Mouse (Mus musculus): ENCODE data around the gene 2310050C09Rik. TPM values are rescaled to one million over a fixed set of nuclear protein-coding genes. Genes with fewer than 3 reads are reported as not detected.

The 2310050C09Rik gene
- total and polyA plus RNA-seq, 3 experiments = not detected

GRCm38 (mm10) chr3:92851186-92851585 is 18.8 kb downstream of the 2310050C09Rik start, which contains the start of gene Lce1l:
Gene Lce1l, minus strand, starts transcription at chr3:92851286.
- no peak for TF ChIP-seq MAZ (IDR thresholded peaks at IDR 0.05; ENCODE audit: low read depth, low read length)
- no peak for TF ChIP-seq KAT2A (IDR thresholded peaks at IDR 0.05; ENCODE audit: insufficient replicate concordance, low read length)
- no peak for TF ChIP-seq BHLHE40 (IDR thresholded peaks at IDR 0.05; ENCODE audit: low read depth, low read length)
- TF ChIP-seq USF1 (IDR thresholded peaks at IDR 0.05; ENCODE audit: low read depth, low read length) = no peak
- TF ChIP-seq ZC3H11A (IDR thresholded peaks at IDR 0.05; ENCODE audit: low read depth, low read length) = no peak
- no peak for TF ChIP-seq HCFC1 (IDR thresholded peaks at IDR 0.05; ENCODE audit: low read depth, low read length)
- TF ChIP-seq NRF1 (IDR thresholded peaks at IDR 0.05; ENCODE audit: low read depth, low read length) = no peak
- TF ChIP-seq POLR2A (IDR thresholded peaks at IDR 0.05; ENCODE audit: low read depth, low read length) = no peak
- TF ChIP-seq MYC (IDR thresholded peaks at IDR 0.05; ENCODE audit: low read depth, low read length) = no peak
- no peak for TF ChIP-seq SIN3A (IDR thresholded peaks at IDR 0.05; ENCODE audit: low read length)
- no peak for TF ChIP-seq USF2 (conservative IDR thresholded peaks at IDR 0.05; ENCODE audit: low read depth, low read length)
- TF ChIP-seq MXI1 (IDR thresholded peaks at IDR 0.05; ENCODE audit: low read depth, low read length) = no peak
- no peak for TF ChIP-seq EP300 (IDR thresholded peaks at IDR 0.05; ENCODE audit: low read length)
- TF ChIP-seq E2F4 (IDR thresholded peaks at IDR 0.05; ENCODE audit: insufficient replicate concordance, low read depth, low read length) = no peak
- TF ChIP-seq JUN (IDR thresholded peaks at IDR 0.05; ENCODE audit: insufficient read depth, low read depth, low read length) = no peak
- no peak for TF ChIP-seq ETS1 (conservative IDR thresholded peaks at IDR 0.05; ENCODE audit: low read depth, low read length)
- TF ChIP-seq GABPA (IDR thresholded peaks at IDR 0.05; ENCODE audit: insufficient replicate concordance, low read depth, low read length) = no peak
- TF ChIP-seq PAX5 (IDR thresholded peaks at IDR 0.05; ENCODE audit: low read length) = no peak
- no peaks in the 10 kb centered on the region for H3K27me3 ChIP-seq (replicated peaks)
- H3K4me3 ChIP-seq (replicated peaks in 1 of 3; ENCODE audit: low read depth in 2 of 3, low read length in 2 of 3, poor library complexity in 1 of 3) = no peak within 1 kb of the TSS
- H3K36me3 ChIP-seq (replicated peaks in 1 of 2; ENCODE audit: control insufficient read depth in 1 of 2, insufficient read depth in 1 of 2, low read length in 1 of 2) = no peaks in the 10 kb centered on the region
- in situ Hi-C loops (cut with MboI; ENCODE audit: low pct_ligation_motif_present, low pct_unique_long_range_greater_than_20kb, low sequenced_read_pairs) (no loop called here), dilution Hi-C loops (cut with MboI; ENCODE audit: extremely low pct_ligation_motif_present, extremely low pct_unique_long_range_greater_than_20kb, low sequenced_read_pairs) (no loop called here)
- DNase-seq (ENCODE audit: extremely low read depth) = no peak
- no peaks in the 10 kb centered on the region for H3K9me3 ChIP-seq (replicated peaks; ENCODE audit: low read length)
- no peaks in the 10 kb centered on the region for H3K4me1 ChIP-seq (ENCODE audit: control insufficient read depth in 1 of 2, insufficient read depth in 2 of 2)
- H3K27ac ChIP-seq (ENCODE audit: insufficient read depth, low read depth) = no peak within 1 kb of the TSS
- no peak within 1 kb of the TSS for H3K4me2 ChIP-seq (ENCODE audit: insufficient read depth, low read depth, poor library complexity, severe bottlenecking)
- H3K79me2 ChIP-seq (replicated peaks; ENCODE audit: control insufficient read depth, extremely low read depth, insufficient read depth, poor library complexity, severe bottlenecking) = no peaks in the 10 kb centered on the region
- no peak within 1 kb of the TSS for H3K9ac ChIP-seq (ENCODE audit: insufficient read depth, low read depth)

GRCm38 (mm10) chr3:92827108-92827507 is 42.9 kb downstream of the 2310050C09Rik start, which contains the start of gene Kprp:
Gene Kprp, minus strand, starts transcription at chr3:92827247.
- no peak within 1 kb of the TSS for H3K27ac ChIP-seq (ENCODE audit: insufficient read depth, low read depth)
- no peaks in the 10 kb centered on the region for H3K36me3 ChIP-seq (replicated peaks in 1 of 2; ENCODE audit: control insufficient read depth in 1 of 2, insufficient read depth in 1 of 2, low read length in 1 of 2)
- peaks cover 0 to 4% of the 10 kb centered on the region in 2 experiments; a peak in 1 of 4 replicates for H3K4me1 ChIP-seq (ENCODE audit: control insufficient read depth in 1 of 2, insufficient read depth in 2 of 2)
- DNase-seq (ENCODE audit: extremely low read depth) = no peak
- H3K4me3 ChIP-seq (replicated peaks in 1 of 3; ENCODE audit: low read depth in 2 of 3, low read length in 2 of 3, poor library complexity in 1 of 3) = no peak within 1 kb of the TSS
- H3K9me3 ChIP-seq (replicated peaks; ENCODE audit: low read length) = no peaks in the 10 kb centered on the region
- no peaks in the 10 kb centered on the region for H3K27me3 ChIP-seq (replicated peaks)
- dilution Hi-C loops (cut with MboI; ENCODE audit: extremely low pct_ligation_motif_present, extremely low pct_unique_long_range_greater_than_20kb, low sequenced_read_pairs) = no loop called here
- no peaks in the 10 kb centered on the region for H3K79me2 ChIP-seq (replicated peaks; ENCODE audit: control insufficient read depth, extremely low read depth, insufficient read depth, poor library complexity, severe bottlenecking)
- H3K9ac ChIP-seq (ENCODE audit: insufficient read depth, low read depth) = no peak within 1 kb of the TSS
- in situ Hi-C loops (cut with MboI; ENCODE audit: low pct_ligation_motif_present, low pct_unique_long_range_greater_than_20kb, low sequenced_read_pairs) = no loop called here
- no peak within 1 kb of the TSS for H3K4me2 ChIP-seq (ENCODE audit: insufficient read depth, low read depth, poor library complexity, severe bottlenecking)
- no peak for TF ChIP-seq POLR2AphosphoS2 (IDR thresholded peaks at IDR 0.05; ENCODE audit: low read depth, low read length)
- TF ChIP-seq EP300 (IDR thresholded peaks at IDR 0.05; ENCODE audit: low read length) = no peak
- no peak for TF ChIP-seq E2F4 (IDR thresholded peaks at IDR 0.05; ENCODE audit: insufficient replicate concordance, low read depth, low read length)
- no peak for TF ChIP-seq MAFK (IDR thresholded peaks at IDR 0.05; ENCODE audit: insufficient replicate concordance, low read length)
- TF ChIP-seq CHD1 (IDR thresholded peaks at IDR 0.05; ENCODE audit: low read depth, low read length) = no peak
- no peak for TF ChIP-seq KAT2A (IDR thresholded peaks at IDR 0.05; ENCODE audit: insufficient replicate concordance, low read length)
- no peak for TF ChIP-seq BHLHE40 (IDR thresholded peaks at IDR 0.05; ENCODE audit: low read depth, low read length)
- no peak for TF ChIP-seq USF1 (IDR thresholded peaks at IDR 0.05; ENCODE audit: low read depth, low read length)
- TF ChIP-seq ZC3H11A (IDR thresholded peaks at IDR 0.05; ENCODE audit: low read depth, low read length) = no peak
- TF ChIP-seq ELF1 (IDR thresholded peaks at IDR 0.05; ENCODE audit: low read depth, low read length) = no peak
- no peak for TF ChIP-seq RCOR1 (conservative IDR thresholded peaks at IDR 0.05; ENCODE audit: low read depth, low read length)
- TF ChIP-seq ETS1 (conservative IDR thresholded peaks at IDR 0.05; ENCODE audit: low read depth, low read length) = no peak

Data from CH12.LX (cell line).